Mouse (Mus musculus) kidney, postnatal 10 days (tissue): ENCODE results near the gene Tprgl.

Experiments used
- DNase-seq: peaks from one replicate; pipeline ENCODE4 v3.0.0; 2021; ENCODE audit warnings: mixed read lengths

The Tprgl gene

GRCm38 (mm10) chr4:154159002-154159401 is 1.5 kb downstream of the Tprgl start:
- DNase-seq: peak; percentile 91

- no peak for DNase-seq
Measured at GRCm38 (mm10) chr4:154157970-154158662, 2.4 kb downstream of the Tprgl start.

GRCm38 (mm10) chr4:154156050-154156449 is 4.4 kb downstream of the Tprgl start:
- DNase-seq: no peak

- no peak for DNase-seq
Measured at GRCm38 (mm10) chr4:154154104-154154503, 6.4 kb downstream of the Tprgl start.

GRCm38 (mm10) chr4:154146342-154146741 is 14.1 kb downstream of the Tprgl start:
- no peak for DNase-seq

- DNase-seq: no peak
Measured at GRCm38 (mm10) chr4:154144712-154145111, 15.8 kb downstream of the Tprgl start.

- peak; percentile 95 for DNase-seq
Measured at GRCm38 (mm10) chr4:154142211-154143040, 18.0 kb downstream of the Tprgl start, which contains the start of gene Wrap73. Gene Wrap73 (plus strand): TSS chr4:154142372.

GRCm38 (mm10) chr4:154141009-154141867 is 19.2 kb downstream of the Tprgl start:
- no peak for DNase-seq

GRCm38 (mm10) chr4:154140213-154141008 is 20.1 kb downstream of the Tprgl start:
- no peak for DNase-seq

GRCm38 (mm10) chr4:154140182-154140212 is 20.5 kb downstream of the Tprgl start, which contains the start of gene Trp73:
Gene Trp73 (minus strand): TSS chr4:154140208.
- no peak for DNase-seq

- DNase-seq: peak; percentile 56
Measured at GRCm38 (mm10) chr4:154139671-154140181, 20.7 kb downstream of the Tprgl start.

GRCm38 (mm10) chr4:154137139-154137538 is 23.3 kb downstream of the Tprgl start:
- DNase-seq: no peak

- no peak for DNase-seq
Measured at GRCm38 (mm10) chr4:154134803-154135202, 25.7 kb downstream of the Tprgl start.

- no peak for DNase-seq
Measured at GRCm38 (mm10) chr4:154131894-154132293, 28.6 kb downstream of the Tprgl start.

GRCm38 (mm10) chr4:154129950-154130349 is 30.5 kb downstream of the Tprgl start:
- no peak for DNase-seq

- DNase-seq: no peak
Measured at GRCm38 (mm10) chr4:154127273-154127672, 33.2 kb downstream of the Tprgl start.

- no peak for DNase-seq
Measured at GRCm38 (mm10) chr4:154125202-154125601, 35.3 kb downstream of the Tprgl start.

GRCm38 (mm10) chr4:154123553-154123952 is 36.9 kb downstream of the Tprgl start:
- DNase-seq: no peak

- no peak for DNase-seq
Measured at GRCm38 (mm10) chr4:154122374-154122773, 38.1 kb downstream of the Tprgl start.

GRCm38 (mm10) chr4:154121800-154122199 is 38.7 kb downstream of the Tprgl start:
- no peak for DNase-seq

- DNase-seq: no peak
Measured at GRCm38 (mm10) chr4:154119208-154119607, 41.3 kb downstream of the Tprgl start.

- DNase-seq: no peak
Measured at GRCm38 (mm10) chr4:154118782-154119181, 41.7 kb downstream of the Tprgl start.

GRCm38 (mm10) chr4:154116421-154116820 is 44.0 kb downstream of the Tprgl start:
- peak; percentile 34 for DNase-seq
